Mouse (Mus musculus): Measurements from ENCODE around the gene Hoxd8. TPM values are rescaled to one million over a fixed set of nuclear protein-coding genes. Genes with fewer than 3 reads are reported as not detected.

Hoxd8 gene
- polyA plus RNA-seq, 1 experiment from 2014 or later = 0.61 TPM

- Histone ChIP-seq H3K27ac (replicated peaks in 1 of 2; ENCODE audit: control insufficient read depth in 1 of 2, insufficient read depth in 1 of 2, low read depth in 2 of 2, low read length in 2 of 2) (no peak within 1 kb of the TSS), H3K9me3 (ENCODE audit: control insufficient read depth, low read length) (no peaks in the 10 kb centered on the region), H3K4me2 (ENCODE audit: low read length) (peak within 1 kb of the TSS; percentile 70), H3K4me1 (ENCODE audit: control insufficient read depth in 2 of 2, insufficient read depth in 2 of 2, low read length in 2 of 2) (peaks cover 4 to 8% of the 10 kb centered on the region in 2 experiments; a peak in 3 of 4 replicates), H3K9ac (ENCODE audit: low read length) (peak within 1 kb of the TSS; percentile 31), H3K36me3 (ENCODE audit: control insufficient read depth, insufficient read depth, low read length) (no peaks in the 10 kb centered on the region), H3K4me3 (ENCODE audit: control insufficient read depth in 1 of 2, insufficient read depth in 1 of 2, low read depth in 1 of 2, low read length in 2 of 2) (peak within 1 kb of the TSS; percentile 42 to 43), H3K27me3 (ENCODE audit: control insufficient read depth, insufficient read depth, low read length) (peaks cover 100% of the 10 kb centered on the region)
- ATAC-seq (ENCODE audit: insufficient number of reproducible peaks, insufficient read depth, low FRiP score, low read depth) = no peak
- under 1% methylated on average over 65 of the region's 65 CpGs for WGBS
Observed at GRCm38 (mm10) chr2:74711721-74712621, 7.6 kb downstream of the Hoxd8 start, which contains the start of the genes Hoxd3 and Hoxd4. Hoxd3 (plus strand) TSS chr2:74711927. Hoxd4 (plus strand) TSS chr2:74711929.

DNA sequence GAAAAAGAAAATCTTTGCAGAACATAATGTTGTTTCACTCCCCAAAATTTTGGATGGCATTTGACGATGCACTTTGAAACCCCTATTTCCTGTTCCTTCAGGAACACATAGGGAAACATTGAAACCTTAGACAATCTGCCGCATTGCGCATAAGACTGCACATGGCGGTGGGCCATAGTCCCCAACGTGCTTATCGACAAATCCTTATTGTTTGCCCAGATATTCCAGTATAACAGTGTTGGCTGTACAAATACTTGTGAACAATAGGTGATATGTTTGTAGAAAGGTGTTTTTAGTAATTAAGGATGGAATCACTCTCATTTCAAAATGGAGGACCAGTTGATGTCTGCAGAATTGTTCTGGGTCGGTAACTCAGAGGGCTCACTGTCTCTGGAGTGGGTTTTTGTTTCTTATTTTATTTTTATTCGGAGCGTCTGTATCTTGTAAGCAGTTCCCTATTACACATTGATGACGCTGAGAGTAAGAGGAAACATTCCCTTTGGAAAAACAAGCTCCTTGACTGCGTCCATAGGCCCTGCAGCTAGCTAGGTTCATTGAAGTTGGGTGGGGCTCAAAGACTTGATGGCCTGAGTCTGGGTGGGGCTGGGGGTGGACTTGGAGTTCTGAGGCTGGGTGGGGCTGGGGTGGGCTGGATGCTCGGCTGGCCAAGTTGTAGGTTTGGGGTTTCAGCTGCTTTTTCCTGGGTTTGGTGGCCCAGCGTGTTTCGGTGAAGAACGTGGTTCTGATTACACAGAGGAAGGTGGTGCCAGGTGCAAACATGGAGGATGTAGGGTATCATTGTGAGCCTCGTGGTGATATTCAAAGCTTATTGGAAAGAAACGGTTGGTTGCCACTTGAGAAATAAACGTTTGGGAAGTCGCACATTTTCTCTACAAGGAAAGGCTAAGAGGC, 9.1 kb downstream of the Hoxd8 start:
- no peak overlapping the region for H3K4me2 ChIP-seq (ENCODE audit: low read length)

GRCm38 (mm10) chr2:74714156-74714789, 9.9 kb downstream of the Hoxd8 start:
- peaks cover 4 to 8% of the 10 kb centered on the region in 2 experiments; a peak in 3 of 4 replicates for H3K4me1 ChIP-seq (ENCODE audit: control insufficient read depth in 2 of 2, insufficient read depth in 2 of 2, low read length in 2 of 2)

More for the DNA sequence above, 9.1 kb downstream of the Hoxd8 start:
- Histone ChIP-seq H3K4me3 (ENCODE audit: control insufficient read depth in 1 of 2, insufficient read depth in 1 of 2, low read depth in 1 of 2, low read length in 2 of 2) (no peak overlapping the region), H3K36me3 (ENCODE audit: control insufficient read depth, insufficient read depth, low read length) (no peaks in the 10 kb centered on the region), H3K9ac (ENCODE audit: low read length) (no peak overlapping the region), H3K9me3 (ENCODE audit: control insufficient read depth, low read length) (no peaks in the 10 kb centered on the region), H3K27ac (replicated peaks in 1 of 2; ENCODE audit: control insufficient read depth in 1 of 2, insufficient read depth in 1 of 2, low read depth in 2 of 2, low read length in 2 of 2) (no peak overlapping the region), H3K27me3 (ENCODE audit: control insufficient read depth, insufficient read depth, low read length) (peaks cover 99% of the 10 kb centered on the region), H3K4me1 (ENCODE audit: control insufficient read depth in 2 of 2, insufficient read depth in 2 of 2, low read length in 2 of 2) (peaks cover 4 to 8% of the 10 kb centered on the region in 2 experiments; a peak in 3 of 4 replicates)
- 5% methylated on average over 19 of the region's 19 CpGs for WGBS
- no peak for ATAC-seq (ENCODE audit: insufficient number of reproducible peaks, insufficient read depth, low FRiP score, low read depth)

GRCm38 (mm10) chr2:74714881-74715280, 10.5 kb downstream of the Hoxd8 start:
- under 1% methylated on average over 14 of the region's 14 CpGs for WGBS
- no peak; the same call in 1 of the 2 replicates for ATAC-seq (ENCODE audit: insufficient number of reproducible peaks, insufficient read depth, low FRiP score, low read depth)

More at GRCm38 (mm10) chr2:74714156-74714789, 9.9 kb downstream of the Hoxd8 start:
- H3K4me3 ChIP-seq (ENCODE audit: control insufficient read depth in 1 of 2, insufficient read depth in 1 of 2, low read depth in 1 of 2, low read length in 2 of 2) = no peak overlapping the region
- H3K27me3 ChIP-seq (ENCODE audit: control insufficient read depth, insufficient read depth, low read length) = peaks cover 99% of the 10 kb centered on the region
- H3K4me2 ChIP-seq (ENCODE audit: low read length) = no peak overlapping the region
- no peak for ATAC-seq (ENCODE audit: insufficient number of reproducible peaks, insufficient read depth, low FRiP score, low read depth)
- no peak overlapping the region for H3K27ac ChIP-seq (replicated peaks in 1 of 2; ENCODE audit: control insufficient read depth in 1 of 2, insufficient read depth in 1 of 2, low read depth in 2 of 2, low read length in 2 of 2)
- no peaks in the 10 kb centered on the region for H3K9me3 ChIP-seq (ENCODE audit: control insufficient read depth, low read length)
- no peaks in the 10 kb centered on the region for H3K36me3 ChIP-seq (ENCODE audit: control insufficient read depth, insufficient read depth, low read length)
- no peak overlapping the region for H3K9ac ChIP-seq (ENCODE audit: low read length)
- 7% methylated on average over 18 of the region's 18 CpGs for WGBS

DNA sequence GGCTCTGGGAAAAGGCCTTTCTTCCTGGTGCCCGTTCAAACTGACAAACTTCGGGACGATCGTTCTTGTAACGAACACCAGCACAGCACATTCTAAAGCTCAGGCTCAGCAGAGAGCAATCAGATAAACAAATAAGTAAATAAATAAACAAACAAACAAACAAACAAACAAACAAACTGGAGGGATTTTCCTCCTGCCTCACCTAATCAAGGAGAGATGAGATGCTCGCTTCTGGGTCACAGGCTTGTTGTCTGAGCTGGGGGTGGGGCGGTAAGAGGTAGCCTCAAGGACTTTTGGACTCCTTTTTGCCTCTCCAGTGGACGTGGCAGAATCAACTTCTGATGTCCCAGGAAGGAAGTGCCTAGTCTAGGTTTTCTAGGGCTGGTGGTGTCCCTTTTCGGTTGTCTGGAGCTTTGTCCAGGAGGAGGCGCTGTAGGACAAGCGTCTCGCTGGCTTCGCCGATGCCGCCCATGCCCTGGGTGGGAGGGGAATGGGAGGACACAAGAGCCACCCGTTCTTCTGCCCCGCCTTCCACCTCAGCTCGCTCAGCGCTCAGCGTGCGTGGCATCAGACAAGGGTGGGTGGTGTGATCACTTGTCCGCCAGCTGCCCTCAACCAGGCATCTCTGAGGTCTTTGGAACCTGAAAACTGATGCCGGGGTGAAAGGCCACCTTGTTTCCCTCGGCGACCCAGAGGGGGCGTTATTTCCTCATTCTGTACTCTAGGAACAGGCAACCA, 11.3 kb downstream of the Hoxd8 start:
- H3K9ac ChIP-seq (ENCODE audit: low read length) = no peak overlapping the region

More at GRCm38 (mm10) chr2:74714881-74715280, 10.5 kb downstream of the Hoxd8 start:
- Histone ChIP-seq H3K36me3 (ENCODE audit: control insufficient read depth, insufficient read depth, low read length) (no peaks in the 10 kb centered on the region), H3K4me2 (ENCODE audit: low read length) (no peak overlapping the region), H3K9me3 (ENCODE audit: control insufficient read depth, low read length) (no peaks in the 10 kb centered on the region), H3K4me3 (ENCODE audit: control insufficient read depth in 1 of 2, insufficient read depth in 1 of 2, low read depth in 1 of 2, low read length in 2 of 2) (no peak overlapping the region), H3K4me1 (ENCODE audit: control insufficient read depth in 2 of 2, insufficient read depth in 2 of 2, low read length in 2 of 2) (peaks cover 4 to 8% of the 10 kb centered on the region in 2 experiments; a peak in 3 of 4 replicates), H3K27ac (replicated peaks in 1 of 2; ENCODE audit: control insufficient read depth in 1 of 2, insufficient read depth in 1 of 2, low read depth in 2 of 2, low read length in 2 of 2) (no peak overlapping the region), H3K9ac (ENCODE audit: low read length) (no peak overlapping the region), H3K27me3 (ENCODE audit: control insufficient read depth, insufficient read depth, low read length) (peaks cover 99% of the 10 kb centered on the region)

GRCm38 (mm10) chr2:74720384-74720783, 16.0 kb downstream of the Hoxd8 start:
- 7% methylated on average over 2 of the region's 2 CpGs for WGBS

More for the DNA sequence above, 11.3 kb downstream of the Hoxd8 start:
- H3K4me1 ChIP-seq (ENCODE audit: control insufficient read depth in 2 of 2, insufficient read depth in 2 of 2, low read length in 2 of 2) = peaks cover 4 to 8% of the 10 kb centered on the region in 2 experiments; a peak in 3 of 4 replicates
- H3K4me3 ChIP-seq (ENCODE audit: control insufficient read depth in 1 of 2, insufficient read depth in 1 of 2, low read depth in 1 of 2, low read length in 2 of 2) = peak overlapping the region; percentile 20 to 21
- H3K9me3 ChIP-seq (ENCODE audit: control insufficient read depth, low read length) = no peaks in the 10 kb centered on the region
- WGBS = 2% methylated on average over 26 of the region's 26 CpGs
- no peak overlapping the region for H3K27ac ChIP-seq (replicated peaks in 1 of 2; ENCODE audit: control insufficient read depth in 1 of 2, insufficient read depth in 1 of 2, low read depth in 2 of 2, low read length in 2 of 2)
- H3K4me2 ChIP-seq (ENCODE audit: low read length) = peak overlapping the region; percentile 54
- ATAC-seq (ENCODE audit: insufficient number of reproducible peaks, insufficient read depth, low FRiP score, low read depth) = peak; percentile 76; the same call in 1 of the 2 replicates
- H3K27me3 ChIP-seq (ENCODE audit: control insufficient read depth, insufficient read depth, low read length) = peaks cover 99% of the 10 kb centered on the region
- no peaks in the 10 kb centered on the region for H3K36me3 ChIP-seq (ENCODE audit: control insufficient read depth, insufficient read depth, low read length)

More at GRCm38 (mm10) chr2:74720384-74720783, 16.0 kb downstream of the Hoxd8 start:
- peaks cover 0 to 2% of the 10 kb centered on the region in 2 experiments; a peak in 1 of 4 replicates for H3K4me1 ChIP-seq (ENCODE audit: control insufficient read depth in 2 of 2, insufficient read depth in 2 of 2, low read length in 2 of 2)
- peaks cover 99% of the 10 kb centered on the region for H3K27me3 ChIP-seq (ENCODE audit: control insufficient read depth, insufficient read depth, low read length)
- H3K27ac ChIP-seq (replicated peaks in 1 of 2; ENCODE audit: control insufficient read depth in 1 of 2, insufficient read depth in 1 of 2, low read depth in 2 of 2, low read length in 2 of 2) = no peak overlapping the region
- no peak overlapping the region for H3K9ac ChIP-seq (ENCODE audit: low read length)
- no peak overlapping the region for H3K4me2 ChIP-seq (ENCODE audit: low read length)
- H3K36me3 ChIP-seq (ENCODE audit: control insufficient read depth, insufficient read depth, low read length) = no peaks in the 10 kb centered on the region
- no peak overlapping the region for H3K4me3 ChIP-seq (ENCODE audit: control insufficient read depth in 1 of 2, insufficient read depth in 1 of 2, low read depth in 1 of 2, low read length in 2 of 2)
- H3K9me3 ChIP-seq (ENCODE audit: control insufficient read depth, low read length) = no peaks in the 10 kb centered on the region
- ATAC-seq (ENCODE audit: insufficient number of reproducible peaks, insufficient read depth, low FRiP score, low read depth) = no peak
